Mouse (Mus musculus): ENCODE results near the gene Mettl14. TPM values are rescaled to one million over a fixed set of nuclear protein-coding genes. Genes with fewer than 3 reads are reported as not detected.

Mettl14 gene
- total and polyA plus RNA-seq, 3 experiments, result 8.5 to 18.8 TPM; not detected in 1

GRCm38 (mm10) chr3:123429597-123430458, 43.9 kb upstream of the Mettl14 start:
- no peak overlapping the region for H3K9ac ChIP-seq (ENCODE audit: control insufficient read depth, low read depth, low read length, poor library complexity, severe bottlenecking)
- peaks cover 11 to 25% of the 10 kb centered on the region in 2 experiments for H3K4me1 ChIP-seq (ENCODE audit: control insufficient read depth in 1 of 2, insufficient read depth in 2 of 2, low read length in 2 of 2)
- H3K4me3 ChIP-seq (ENCODE audit: control insufficient read depth in 1 of 2, insufficient read depth in 1 of 2, low read depth in 2 of 2, low read length in 2 of 2), result no peak overlapping the region
- DNase-seq (ENCODE audit: low read depth, low spot score), result no peak
- no peaks in the 10 kb centered on the region for H3K9me3 ChIP-seq (replicated peaks; ENCODE audit: insufficient read depth, low read length)
- H3K27me3 ChIP-seq (ENCODE audit: control insufficient read depth in 1 of 2, insufficient read depth in 2 of 2, low read length in 2 of 2), result no peaks in the 10 kb centered on the region
- H3K79me2 ChIP-seq (ENCODE audit: control insufficient read depth, insufficient read depth, low read length, poor library complexity), result no peaks in the 10 kb centered on the region
- H3K36me3 ChIP-seq (ENCODE audit: control insufficient read depth in 1 of 2, insufficient read depth in 2 of 2, low read length in 2 of 2), result peaks cover 0 to 23% of the 10 kb centered on the region in 2 experiments; a peak in 2 of 4 replicates
- H3K27ac ChIP-seq (ENCODE audit: control insufficient read depth, low read depth, low read length), result no peak overlapping the region; the same call in 1 of the 2 replicates
- TF ChIP-seq GATA1 (IDR thresholded peaks at IDR 0.05; ENCODE audit: low read depth, low read length) (no peak), JUND (IDR thresholded peaks at IDR 0.05; ENCODE audit: low read depth, low read length) (no peak), MXI1 (IDR thresholded peaks at IDR 0.05; ENCODE audit: low read depth, low read length) (no peak), ZKSCAN1 (IDR thresholded peaks at IDR 0.05; ENCODE audit: low read depth, low read length) (no peak), POLR2A (IDR thresholded peaks at IDR 0.05; ENCODE audit: control insufficient read depth in 1 of 2, insufficient read depth in 1 of 2, low read depth in 1 of 2, low read length in 2 of 2, poor library complexity in 1 of 2) (no peak), CTCF (IDR thresholded peaks at IDR 0.05 in 2 of 3, conservative IDR thresholded peaks at IDR 0.05 in 1 of 3; ENCODE audit: control insufficient read depth in 1 of 3, insufficient read depth in 1 of 3, low read depth in 2 of 3, low read length in 3 of 3, poor library complexity in 1 of 3, severe bottlenecking in 1 of 3) (no peak), MAFK (IDR thresholded peaks at IDR 0.05; ENCODE audit: borderline replicate concordance, low read depth, low read length) (no peak), POLR2AphosphoS5 (IDR thresholded peaks at IDR 0.05; ENCODE audit: borderline replicate concordance, low read depth, low read length) (no peak), ZC3H11A (IDR thresholded peaks at IDR 0.05; ENCODE audit: low read depth, low read length) (no peak), ZMIZ1 (IDR thresholded peaks at IDR 0.05; ENCODE audit: low read depth, low read length) (no peak)

GRCm38 (mm10) chr3:123428005-123428404, 42.1 kb upstream of the Mettl14 start:
- peaks cover 11 to 24% of the 10 kb centered on the region in 2 experiments for H3K4me1 ChIP-seq (ENCODE audit: control insufficient read depth in 1 of 2, insufficient read depth in 2 of 2, low read length in 2 of 2)
- H3K27ac ChIP-seq (ENCODE audit: control insufficient read depth, low read depth, low read length), result no peak overlapping the region
- no peaks in the 10 kb centered on the region for H3K79me2 ChIP-seq (ENCODE audit: control insufficient read depth, insufficient read depth, low read length, poor library complexity)
- TF ChIP-seq CTCF (IDR thresholded peaks at IDR 0.05 in 2 of 3, conservative IDR thresholded peaks at IDR 0.05 in 1 of 3; ENCODE audit: control insufficient read depth in 1 of 3, insufficient read depth in 1 of 3, low read depth in 2 of 3, low read length in 3 of 3, poor library complexity in 1 of 3, severe bottlenecking in 1 of 3) (no peak), EP300 (IDR thresholded peaks at IDR 0.05; ENCODE audit: low read depth in 1 of 2, low read length in 2 of 2) (no peak), NRF1 (IDR thresholded peaks at IDR 0.05; ENCODE audit: insufficient read depth, low read depth, low read length, poor library complexity, severe bottlenecking) (no peak), ZMIZ1 (IDR thresholded peaks at IDR 0.05; ENCODE audit: low read depth, low read length) (no peak), TAL1 (IDR thresholded peaks at IDR 0.05; ENCODE audit: low read length) (no peak), MAX (IDR thresholded peaks at IDR 0.05; ENCODE audit: low read length) (no peak)
- DNase-seq (ENCODE audit: low read depth, low spot score), result no peak
- peaks cover 0 to 23% of the 10 kb centered on the region in 2 experiments; a peak in 2 of 4 replicates for H3K36me3 ChIP-seq (ENCODE audit: control insufficient read depth in 1 of 2, insufficient read depth in 2 of 2, low read length in 2 of 2)
- peaks cover 0 to 1% of the 10 kb centered on the region in 2 experiments; a peak in 1 of 4 replicates for H3K27me3 ChIP-seq (ENCODE audit: control insufficient read depth in 1 of 2, insufficient read depth in 2 of 2, low read length in 2 of 2)
- no peaks in the 10 kb centered on the region for H3K9me3 ChIP-seq (replicated peaks; ENCODE audit: insufficient read depth, low read length)
- H3K4me3 ChIP-seq (ENCODE audit: control insufficient read depth in 1 of 2, insufficient read depth in 1 of 2, low read depth in 2 of 2, low read length in 2 of 2), result no peak overlapping the region
- H3K9ac ChIP-seq (ENCODE audit: control insufficient read depth, low read depth, low read length, poor library complexity, severe bottlenecking), result no peak overlapping the region

All from MEL (cell line).